Mouse (Mus musculus) midbrain, embryonic 11.5 days (tissue): ENCODE data around the gene Rnf31. TPM values are rescaled to one million over a fixed set of nuclear protein-coding genes. Genes with fewer than 3 reads are reported as not detected.

Source experiments
- ATAC-seq: fragments of 200-750 bp; cut with Nextera tagmentation; 2 replicates; pipeline ENCODE4 v1.8.0; 2017; ENCODE audit warnings: moderate TSS enrichment, moderate library complexity; ENCODE audit not compliant: low FRiP score
- DNase-seq: peaks from one replicate; pipeline ENCODE4 v3.0.0; 2015; ENCODE audit warnings: low spot score; ENCODE audit errors: missing footprints
- H3K27ac ChIP-seq: fragments of 300-500 bp; sonication (generic); 2 replicates; pipeline ENCODE4 v1.5.1; 2014; ENCODE audit warnings: low read depth, low read length
- H3K27me3 ChIP-seq: fragments of 300-500 bp; sonication (generic); 2 replicates; pipeline ENCODE4 v1.6.1; 2014; ENCODE audit warnings: mild to moderate bottlenecking, low read length, moderate library complexity, mixed read lengths; ENCODE audit not compliant: control insufficient read depth, insufficient read depth
- H3K36me3 ChIP-seq: fragments of 300-500 bp; sonication (generic); 2 replicates; pipeline ENCODE4 v1.6.1; 2014; ENCODE audit warnings: mild to moderate bottlenecking, low read length, moderate library complexity, mixed read lengths; ENCODE audit not compliant: control insufficient read depth, insufficient read depth
- H3K4me1 ChIP-seq: fragments of 300-500 bp; sonication (generic); 2 replicates; pipeline ENCODE4 v1.6.1; 2014; ENCODE audit warnings: low read length; ENCODE audit not compliant: control insufficient read depth, insufficient read depth
- H3K4me2 ChIP-seq: fragments of 300-500 bp; sonication (generic); 2 replicates; pipeline ENCODE4 v1.6.1; 2014; ENCODE audit warnings: mild to moderate bottlenecking, moderate library complexity
- H3K4me3 ChIP-seq: fragments of 300-500 bp; sonication (generic); 2 replicates; pipeline ENCODE4 v1.5.1; 2014; ENCODE audit warnings: low read depth, low read length
- H3K9ac ChIP-seq: fragments of 300-500 bp; sonication (generic); 2 replicates; pipeline ENCODE4 v1.6.1; 2014; ENCODE audit warnings: low read length
- H3K9me3 ChIP-seq: fragments of 300-500 bp; sonication (generic); 2 replicates; pipeline ENCODE4 v1.6.1; 2016; ENCODE audit warnings: low read length; ENCODE audit not compliant: control insufficient read depth
- WGBS: fragments of 180-500 bp; shearing (Covaris S2); extraction: QIAGEN DNeasy Blood & Tissue Kit; methylation state at CpG from one replicate; pipeline ENCODE4 v1.1.7; 2014; 5-methylcytosine and 5-hydroxymethylcytosine counted together
- polyA plus RNA-seq: library from polyadenylated mRNA; unstranded; fragments of >200 nt; fragmentation: Nextera tagmentation; extraction: Ambion mirVana; gene quantifications from 2 replicates; pipeline ENCODE4 v1.2.1, GENCODE M21; 2014

Rnf31 gene
- polyA plus RNA-seq, 1 experiment from 2014 or later = 9.8 TPM

GRCm38 (mm10) chr14:55571760-55572159 is 19.7 kb upstream of the Rnf31 start:
- Histone ChIP-seq H3K9ac (no peak overlapping the region), H3K27ac (no peak overlapping the region), H3K4me2 (no peak overlapping the region), H3K36me3 (peaks cover 3% of the 10 kb centered on the region; the same call in 1 of the 2 replicates), H3K4me1 (no peaks in the 10 kb centered on the region), H3K9me3 (no peaks in the 10 kb centered on the region), H3K4me3 (no peak overlapping the region), H3K27me3 (no peaks in the 10 kb centered on the region)
- DNase-seq (no peak), ATAC-seq (no peak)

- WGBS = 84% methylated on average over 7 of the region's 8 CpGs
- no peaks in the 10 kb centered on the region for H3K9me3 ChIP-seq
- no peaks in the 10 kb centered on the region for H3K36me3 ChIP-seq
- H3K27me3 ChIP-seq = no peaks in the 10 kb centered on the region
- H3K4me3 ChIP-seq = no peak within 1 kb of the TSS
- H3K9ac ChIP-seq = no peak within 1 kb of the TSS
- H3K4me2 ChIP-seq = no peak within 1 kb of the TSS
- H3K4me1 ChIP-seq = peaks cover 11% of the 10 kb centered on the region
- no peak for ATAC-seq
- DNase-seq = no peak
- H3K27ac ChIP-seq = no peak within 1 kb of the TSS
Observed at GRCm38 (mm10) chr14:55575302-55575701, 16.2 kb upstream of the Rnf31 start, which contains the start of gene Fitm1. TSS of gene Fitm1 (plus strand) at chr14:55575617.

GRCm38 (mm10) chr14:55575711-55576110 is 15.8 kb upstream of the Rnf31 start:
- Histone ChIP-seq H3K9me3 (no peaks in the 10 kb centered on the region), H3K4me3 (no peak overlapping the region), H3K36me3 (peaks cover 1% of the 10 kb centered on the region; the same call in 1 of the 2 replicates), H3K4me2 (no peak overlapping the region), H3K9ac (no peak overlapping the region), H3K4me1 (peaks cover 11% of the 10 kb centered on the region), H3K27me3 (no peaks in the 10 kb centered on the region), H3K27ac (no peak overlapping the region)
- 82% methylated on average over 13 of the region's 13 CpGs for WGBS
- no peak for DNase-seq
- ATAC-seq = no peak

- no peak overlapping the region for H3K27ac ChIP-seq
- peaks cover 11% of the 10 kb centered on the region for H3K4me1 ChIP-seq
- H3K9me3 ChIP-seq = no peaks in the 10 kb centered on the region
- peaks cover 5% of the 10 kb centered on the region; the same call in 1 of the 2 replicates for H3K36me3 ChIP-seq
- H3K27me3 ChIP-seq = no peaks in the 10 kb centered on the region
- H3K9ac ChIP-seq = no peak overlapping the region
- no peak for DNase-seq
- no peak for ATAC-seq
- no peak overlapping the region for H3K4me3 ChIP-seq
- 83% methylated on average over 16 of the region's 16 CpGs for WGBS
- no peak overlapping the region for H3K4me2 ChIP-seq
Observed at GRCm38 (mm10) chr14:55576376-55576775, 15.1 kb upstream of the Rnf31 start.

DNA sequence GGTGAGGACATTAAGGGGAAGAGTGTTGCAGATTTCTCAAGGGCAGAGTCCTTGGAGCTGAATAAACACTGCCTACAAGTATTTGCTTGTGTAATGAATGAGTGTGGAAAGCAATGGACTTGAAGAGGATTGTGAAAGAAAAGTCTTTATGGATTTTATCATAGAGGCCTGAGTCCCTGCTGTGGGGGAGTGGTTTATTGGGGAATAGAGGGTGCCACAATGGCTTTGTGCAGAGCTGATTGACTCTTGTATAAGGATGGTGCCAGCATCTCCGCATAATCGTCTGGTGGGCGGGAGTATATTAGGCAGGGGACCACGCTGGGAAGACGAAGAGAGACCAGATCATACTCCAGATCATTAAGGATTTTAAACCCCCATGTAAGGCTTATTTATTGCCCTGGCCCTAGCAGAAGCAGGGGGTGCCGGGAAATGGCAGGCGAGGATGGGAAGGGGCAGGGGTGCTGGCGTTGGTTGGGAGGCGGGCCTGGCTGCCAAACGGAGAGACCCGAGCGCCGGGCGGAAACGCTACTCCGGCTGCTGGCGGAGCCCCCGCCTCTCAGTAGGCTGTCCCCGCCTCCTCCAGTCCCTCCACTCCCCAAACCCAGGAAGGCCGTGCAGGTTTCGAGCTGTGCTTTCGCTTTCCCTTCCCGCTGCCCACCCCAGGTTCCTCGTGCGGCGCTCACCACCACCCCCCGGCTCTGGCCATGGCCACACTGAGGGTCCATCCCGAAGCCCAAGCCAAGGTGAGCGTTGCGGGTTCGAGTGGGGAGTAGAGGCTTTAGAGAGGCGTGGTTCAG is 13.4 kb upstream of the Rnf31 start, which contains the start of gene Psme1:
Gene Psme1, plus strand, starts transcription at position 253 of the 797 bp plus-strand sequence.
- Histone ChIP-seq H3K9me3 (no peaks in the 10 kb centered on the region), H3K4me1 (peaks cover 11% of the 10 kb centered on the region), H3K4me2 (peak within 1 kb of the TSS; percentile 80), H3K36me3 (peaks cover 9% of the 10 kb centered on the region; the same call in 1 of the 2 replicates), H3K27ac (peak within 1 kb of the TSS; percentile 45), H3K27me3 (no peaks in the 10 kb centered on the region), H3K9ac (peak within 1 kb of the TSS; percentile 90), H3K4me3 (peak within 1 kb of the TSS; percentile 57)
- ATAC-seq (peak; percentile 85), DNase-seq (peak; percentile 95)
- under 1% methylated on average over 32 of the region's 32 CpGs for WGBS

DNA sequence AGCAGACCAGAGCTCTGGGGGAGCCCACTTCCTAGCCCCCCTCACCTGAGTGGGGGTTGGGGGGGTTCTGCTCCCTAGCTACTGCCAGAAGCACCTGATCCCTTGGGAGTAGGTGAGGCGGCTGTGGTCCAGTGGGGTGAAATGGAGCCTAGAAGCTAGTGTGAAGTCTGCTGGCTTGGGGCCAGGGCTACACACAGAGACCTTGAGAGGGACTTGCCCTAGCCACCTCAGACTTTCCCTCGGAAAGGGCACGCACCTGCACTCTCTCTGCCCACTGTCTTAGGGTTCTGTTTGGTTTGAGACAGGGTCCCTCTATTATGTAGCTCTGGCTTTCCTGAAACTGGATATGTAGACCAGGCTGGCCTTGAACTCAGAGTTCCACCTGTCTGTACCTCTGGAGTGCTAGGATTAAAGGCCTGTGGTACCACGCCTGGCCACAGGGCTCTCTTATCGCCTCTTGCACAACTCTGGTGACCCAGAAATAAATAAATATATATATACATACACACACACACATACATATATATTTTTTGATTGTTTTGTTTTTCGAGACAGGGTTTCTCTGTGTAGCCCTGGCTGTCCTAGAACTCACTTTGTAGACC is 12.7 kb upstream of the Rnf31 start:
- Histone ChIP-seq H3K4me3 (peak overlapping the region; percentile 57), H3K27me3 (no peaks in the 10 kb centered on the region), H3K4me2 (peak overlapping the region; percentile 80), H3K36me3 (peaks cover 9% of the 10 kb centered on the region; the same call in 1 of the 2 replicates), H3K9ac (peak overlapping the region; percentile 90), H3K9me3 (no peaks in the 10 kb centered on the region), H3K4me1 (peaks cover 11% of the 10 kb centered on the region), H3K27ac (no peak overlapping the region; the same call in 1 of the 2 replicates)
- DNase-seq = no peak
- 25% methylated on average over 6 of the region's 6 CpGs for WGBS
- ATAC-seq = peak; percentile 60; the same call in 1 of the 2 replicates

- 81% methylated on average over 23 of the region's 23 CpGs for WGBS
Observed at GRCm38 (mm10) chr14:55579511-55580496, 11.7 kb upstream of the Rnf31 start.

DNA sequence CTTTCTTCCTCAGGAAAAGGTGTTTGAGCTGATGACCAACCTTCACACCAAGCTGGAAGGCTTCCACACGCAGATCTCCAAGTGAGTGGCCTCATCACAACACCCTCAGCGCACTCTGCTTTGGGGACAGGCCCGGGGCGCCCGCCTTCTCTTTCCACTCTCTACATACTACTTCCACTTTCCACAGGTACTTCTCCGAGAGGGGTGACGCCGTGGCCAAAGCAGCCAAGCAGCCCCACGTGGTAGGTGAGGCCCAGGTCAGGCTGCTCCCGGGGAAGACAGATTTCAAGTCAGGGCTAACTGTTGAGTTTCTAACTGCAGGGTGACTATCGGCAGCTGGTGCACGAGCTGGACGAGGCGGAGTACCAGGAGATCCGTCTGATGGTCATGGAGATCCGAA is 10.8 kb upstream of the Rnf31 start:
- H3K27ac ChIP-seq = no peak overlapping the region; the same call in 1 of the 2 replicates
- H3K4me3 ChIP-seq = no peak overlapping the region
- ATAC-seq (no peak), DNase-seq (no peak)
- peaks cover 9% of the 10 kb centered on the region; the same call in 1 of the 2 replicates for H3K36me3 ChIP-seq
- H3K4me2 ChIP-seq = no peak overlapping the region
- no peaks in the 10 kb centered on the region for H3K9me3 ChIP-seq
- WGBS = 94% methylated on average over 16 of the region's 16 CpGs
- no peaks in the 10 kb centered on the region for H3K27me3 ChIP-seq
- H3K9ac ChIP-seq = no peak overlapping the region
- H3K4me1 ChIP-seq = peaks cover 13% of the 10 kb centered on the region

More at GRCm38 (mm10) chr14:55579511-55580496, 11.7 kb upstream of the Rnf31 start:
- ATAC-seq (no peak), DNase-seq (no peak)
- no peaks in the 10 kb centered on the region for H3K27me3 ChIP-seq
- H3K4me2 ChIP-seq = no peak overlapping the region
- peaks cover 13% of the 10 kb centered on the region for H3K4me1 ChIP-seq
- no peak overlapping the region for H3K4me3 ChIP-seq
- no peaks in the 10 kb centered on the region for H3K9me3 ChIP-seq
- no peak overlapping the region for H3K9ac ChIP-seq
- no peak overlapping the region for H3K27ac ChIP-seq
- peaks cover 9% of the 10 kb centered on the region; the same call in 1 of the 2 replicates for H3K36me3 ChIP-seq
